Mouse (Mus musculus) cerebellum, adult (tissue): ENCODE results near the gene Gm14744.
"Not testable (repeated sequence)": the region's sequence is repeated elsewhere in the genome, so short reads cannot be mapped to it uniquely, and the experiment has no call there.

Experiments
- ATAC-seq: cut with Nextera tagmentation; 2 replicates; pipeline ENCODE4 v1.9.2; 2017; ENCODE audit warnings: mild to moderate bottlenecking, moderate library complexity, mixed read lengths; ENCODE audit not compliant: insufficient number of reproducible peaks, low FRiP score, low TSS enrichment

Gene Gm14744

GRCm38 (mm10) chrX:77864458-77864857 lies at the start of gene Gm14744:
Gene Gm14744 (plus strand): TSS chrX:77864758.
- not testable (repeated sequence) for ATAC-seq

- ATAC-seq, result no peak
Measured at GRCm38 (mm10) chrX:77853523-77853922, 11.0 kb upstream of the Gm14744 start, which contains the start of gene Pbsn. Gene Pbsn (minus strand): TSS chrX:77853623.

- not testable (repeated sequence) for ATAC-seq
Measured at GRCm38 (mm10) chrX:77880033-77880432, 15.5 kb downstream of the Gm14744 start.
